Mouse (Mus musculus) erythroblast, embryonic 14.5 days (primary cell): ENCODE results near the gene Kmo.

Experiments used
- GATA1 ChIP-seq: IDR thresholded peaks from 2 replicates; pipeline ENCODE4 v1.6.1; 2012; ENCODE audit warnings: low read length, inconsistent platforms, mixed read lengths
- TAL1 ChIP-seq: IDR thresholded peaks from 3 replicates; pipeline ENCODE4 v1.6.1; 2012; ENCODE audit warnings: low read length, inconsistent platforms, mixed read lengths

- TF ChIP-seq TAL1 (no peak), GATA1 (no peak)
Observed at GRCm38 (mm10) chr1:175691686-175692245, 71.6 kb downstream of the Kmo start.
